Mouse (Mus musculus): ENCODE measurements at regions not wholly inside any gene's neighbourhood (a gene's known extent, or its start where the extent isn't known, plus 50 kb on each side); places are given as distances from the start of the nearest gene placed in this dataset.

DNA sequence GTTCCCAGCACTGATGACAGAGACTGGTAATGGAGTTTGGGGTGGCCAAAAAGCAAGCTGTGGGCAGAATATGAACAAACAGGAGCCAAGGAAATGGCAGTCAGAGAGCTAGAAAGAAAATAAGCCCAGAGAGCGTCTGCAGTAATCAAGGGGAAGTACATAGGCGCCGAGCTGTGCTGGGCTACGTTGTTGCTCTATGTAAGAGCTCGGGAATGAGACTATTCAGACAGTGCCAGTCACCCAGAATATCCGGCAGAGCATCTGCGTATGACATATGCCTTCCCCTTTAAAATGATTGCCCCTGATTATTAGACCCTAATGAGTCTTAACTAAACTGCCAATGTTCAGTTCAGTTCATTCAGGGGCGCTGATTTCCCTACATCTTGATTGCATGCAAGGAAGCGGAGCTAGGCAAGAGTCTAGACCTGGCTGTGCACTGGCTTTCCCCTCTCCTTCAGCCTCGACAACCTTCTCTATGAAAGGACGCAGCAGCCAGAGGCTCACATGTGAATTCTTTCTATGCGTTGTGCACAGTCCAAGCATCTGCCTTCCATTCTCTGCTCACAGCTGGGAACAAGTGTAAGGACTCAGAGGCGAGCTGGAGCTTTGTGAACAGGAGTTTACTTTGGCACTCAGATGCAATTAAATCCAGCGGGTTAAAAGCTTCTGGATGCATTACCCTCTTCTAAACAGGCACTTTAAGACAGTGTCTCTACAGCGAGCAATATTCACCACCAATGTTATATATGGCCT is 125.7 kb upstream of the Gdf10 start:
- DNase-seq = no peak

DNA sequence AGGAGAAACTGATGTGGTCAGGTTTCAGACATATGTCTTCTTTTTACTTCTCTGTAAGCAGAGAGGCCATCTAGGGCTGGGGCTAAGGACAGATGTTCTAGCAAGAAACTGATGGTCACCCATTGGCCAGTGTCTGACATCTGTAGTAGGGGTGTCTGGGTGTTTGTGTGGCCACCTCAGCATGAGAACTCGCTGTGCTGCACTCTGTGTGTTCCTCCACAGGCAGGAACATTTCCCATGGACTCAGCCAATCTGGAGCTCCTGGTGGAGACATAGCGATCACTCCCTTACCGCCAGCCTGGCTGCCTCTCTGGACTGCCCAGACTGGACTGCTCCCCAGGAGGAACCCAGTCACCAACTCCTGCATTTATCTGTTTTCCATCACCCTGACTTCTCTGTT is 119.1 kb upstream of the Gdf10 start:
- DNase-seq = no peak

DNA sequence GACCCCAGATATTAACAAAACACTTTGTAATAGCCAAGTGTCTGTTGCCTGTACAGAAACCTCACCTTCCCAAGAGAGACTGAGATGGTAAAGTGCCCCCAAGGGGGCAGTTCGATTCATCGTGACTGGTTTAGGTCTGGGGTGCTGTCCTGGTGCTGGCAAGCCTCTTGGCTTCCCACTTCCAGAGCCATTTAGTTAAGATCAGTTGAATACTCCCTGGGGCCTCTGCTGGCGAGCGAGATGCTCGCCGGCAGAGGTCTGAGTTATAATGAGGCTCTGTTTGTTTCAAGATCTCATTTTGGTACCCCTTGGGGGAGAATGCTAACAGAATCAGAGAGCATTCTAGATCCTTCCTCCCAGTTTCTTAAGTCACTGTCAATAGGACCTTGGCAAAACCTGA is 118.7 kb upstream of the Gdf10 start:
- no peak for DNase-seq

DNA sequence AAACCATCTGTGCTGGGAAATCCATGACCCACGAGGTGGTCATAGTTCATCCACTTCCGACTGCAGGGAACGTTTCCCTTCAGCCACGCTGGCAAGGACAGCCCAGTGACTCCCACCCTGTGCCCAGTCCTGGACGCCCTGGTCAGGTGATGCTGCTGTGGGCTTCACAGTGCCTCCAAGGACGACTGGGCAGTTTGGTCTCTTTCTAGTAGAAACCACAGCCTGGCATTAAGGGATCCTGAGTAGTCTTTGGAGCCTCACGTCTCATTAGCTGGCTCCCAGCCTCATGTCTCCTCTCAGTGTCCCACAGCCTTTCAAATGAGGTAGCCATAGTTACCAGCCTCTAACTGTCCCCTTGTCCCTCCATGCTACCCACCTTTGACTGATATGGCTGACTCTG is 116.2 kb upstream of the Gdf10 start:
- DNase-seq = no peak

DNA sequence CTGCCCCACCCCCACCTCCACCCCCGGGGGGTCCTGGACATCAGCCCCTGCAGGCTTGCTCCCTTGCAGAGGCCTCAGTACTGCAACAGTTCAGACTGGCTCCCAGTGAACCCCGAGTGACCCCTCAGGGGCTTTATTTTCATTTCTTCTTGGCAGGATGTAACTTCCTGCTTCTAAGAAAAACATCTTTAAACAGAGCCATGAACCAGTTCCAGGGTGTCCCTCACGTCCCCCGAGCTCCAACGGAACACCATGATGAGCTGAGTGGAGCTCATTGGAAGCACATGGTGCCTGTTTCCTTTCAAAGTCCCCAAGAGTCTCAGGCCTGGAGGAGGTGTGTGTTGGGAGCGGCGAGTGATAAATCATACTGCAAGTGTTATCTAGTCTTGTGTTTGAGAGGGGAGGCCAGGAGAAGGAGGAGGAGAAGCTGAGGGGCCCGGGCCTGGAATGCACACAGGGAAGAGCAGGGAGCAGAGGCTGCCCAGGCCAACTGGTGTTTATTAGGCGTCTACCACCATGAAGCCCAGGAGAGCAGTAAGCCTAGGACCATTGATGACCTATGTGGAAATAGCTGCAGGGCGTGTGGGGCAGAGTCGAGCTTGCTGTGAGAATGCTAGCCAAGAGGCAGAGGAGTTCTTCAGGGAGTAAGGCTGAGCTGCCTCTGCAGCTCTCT is 114.7 kb upstream of the Gdf10 start:
- DNase-seq = no peak

DNA sequence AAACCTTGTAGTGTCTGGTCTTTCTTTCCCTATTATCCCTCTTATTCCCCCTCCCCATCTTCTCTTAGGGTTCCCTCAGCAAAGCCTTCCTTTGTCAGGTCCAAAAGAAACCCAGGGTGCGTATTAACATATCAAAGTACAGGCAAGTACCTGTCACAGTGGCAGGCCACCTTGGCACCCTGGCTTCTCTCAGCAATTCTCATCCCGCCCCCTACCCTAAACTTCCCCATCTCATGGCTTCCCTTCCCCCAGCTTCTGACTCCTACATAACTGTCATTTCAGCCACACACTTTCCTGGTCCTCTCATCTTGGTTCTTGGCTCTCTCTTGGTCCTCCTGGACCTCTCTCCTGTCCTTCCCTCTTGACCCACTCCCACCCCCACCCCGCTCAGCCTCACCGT is 112.8 kb upstream of the Gdf10 start:
- DNase-seq = no peak

DNA sequence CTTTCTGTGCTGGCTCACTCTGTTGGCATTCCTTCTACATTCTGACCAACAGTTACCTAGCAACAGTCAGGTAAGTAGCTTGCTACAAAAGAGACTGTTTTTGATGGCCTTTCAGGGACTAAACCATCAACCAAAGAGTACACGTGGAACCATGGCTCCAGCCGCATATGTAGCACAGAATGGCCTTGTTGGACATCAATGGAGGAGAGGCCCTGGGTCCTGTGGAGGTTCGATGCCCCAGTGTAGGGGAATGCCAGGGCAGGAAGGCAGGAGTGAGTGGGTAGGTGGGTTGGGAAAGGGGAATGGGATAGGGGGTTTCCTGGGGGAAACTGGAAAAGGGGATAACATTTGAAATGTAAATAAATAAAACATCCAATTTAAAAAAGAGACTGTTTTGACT is 112.1 kb upstream of the Gdf10 start:
- no peak for DNase-seq

DNA sequence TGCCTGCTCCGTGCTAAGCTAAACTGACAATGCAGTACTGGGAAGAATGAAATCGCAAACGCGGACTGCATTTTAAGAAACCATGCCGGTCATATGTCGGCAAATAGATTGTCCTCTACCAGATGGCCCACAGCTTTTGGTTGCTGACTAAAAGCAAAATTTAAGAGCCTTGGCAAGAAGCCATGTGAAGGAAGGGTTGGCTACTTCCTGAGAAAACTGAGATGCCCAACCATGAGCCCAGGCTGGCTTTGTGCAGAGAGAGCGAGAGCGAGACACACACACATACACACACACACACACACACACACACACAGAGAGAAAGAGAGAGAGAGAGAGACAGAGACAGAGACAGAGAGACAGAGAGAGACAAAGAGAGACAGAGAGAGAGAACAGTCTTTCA is 111.1 kb upstream of the Gdf10 start:
- DNase-seq = peak; percentile 42 to 52

DNA sequence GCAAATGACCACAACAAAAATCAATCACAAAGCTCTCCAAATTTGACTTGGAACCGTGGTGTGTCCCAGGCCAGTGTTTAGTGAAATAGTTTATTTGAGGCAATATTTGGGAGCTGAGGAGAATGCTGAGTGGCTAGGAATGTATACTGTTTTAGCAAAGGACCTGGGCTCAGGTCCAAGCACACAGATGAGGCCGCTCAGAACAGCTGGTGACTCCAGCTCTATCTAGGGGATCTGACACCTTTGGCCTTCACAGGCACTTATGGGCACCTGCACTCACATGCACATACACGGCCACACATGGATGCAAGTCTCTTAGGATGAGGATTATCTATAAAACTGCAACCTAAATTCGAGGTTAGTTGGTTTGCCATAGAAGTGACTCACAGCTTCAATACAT is 110.6 kb upstream of the Gdf10 start:
- no peak for DNase-seq

DNA sequence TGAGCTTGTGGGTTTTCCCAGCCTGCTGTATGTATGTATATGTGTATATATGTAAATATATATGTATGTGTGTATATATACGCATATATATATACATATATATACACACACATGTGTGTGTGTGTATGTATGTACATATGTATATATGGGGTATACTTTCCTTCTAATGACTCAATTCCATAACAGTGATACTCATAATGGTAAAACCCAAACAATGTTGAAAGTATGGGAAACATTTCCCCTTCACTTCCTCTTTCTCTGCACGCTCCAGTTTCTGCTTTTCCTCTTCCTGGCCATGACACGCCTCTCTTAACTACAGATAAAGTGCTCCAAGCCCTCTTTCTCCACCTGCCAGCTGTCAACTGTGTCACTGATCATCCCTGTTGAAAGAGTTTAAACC is 110.1 kb upstream of the Gdf10 start:
- no peak for DNase-seq

DNA sequence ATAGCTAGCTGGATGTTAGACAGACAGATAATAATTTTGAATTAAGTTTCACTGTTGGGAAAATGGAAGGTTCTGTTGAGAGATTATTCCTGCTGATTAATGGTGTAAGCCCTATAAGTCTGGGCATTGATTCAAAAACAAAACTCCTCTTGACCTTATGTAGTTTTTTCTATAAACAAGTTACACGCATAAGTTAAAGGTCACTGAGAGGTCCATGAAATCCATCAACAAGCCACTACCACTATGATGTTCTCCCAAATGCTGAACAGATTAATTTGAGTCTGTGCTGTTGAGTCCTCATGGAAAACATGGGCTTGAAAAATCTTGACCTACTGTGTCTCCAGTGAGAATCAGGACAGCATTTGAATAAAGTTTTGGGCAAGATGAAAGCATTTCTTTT is 109.3 kb upstream of the Gdf10 start:
- DNase-seq = no peak

DNA sequence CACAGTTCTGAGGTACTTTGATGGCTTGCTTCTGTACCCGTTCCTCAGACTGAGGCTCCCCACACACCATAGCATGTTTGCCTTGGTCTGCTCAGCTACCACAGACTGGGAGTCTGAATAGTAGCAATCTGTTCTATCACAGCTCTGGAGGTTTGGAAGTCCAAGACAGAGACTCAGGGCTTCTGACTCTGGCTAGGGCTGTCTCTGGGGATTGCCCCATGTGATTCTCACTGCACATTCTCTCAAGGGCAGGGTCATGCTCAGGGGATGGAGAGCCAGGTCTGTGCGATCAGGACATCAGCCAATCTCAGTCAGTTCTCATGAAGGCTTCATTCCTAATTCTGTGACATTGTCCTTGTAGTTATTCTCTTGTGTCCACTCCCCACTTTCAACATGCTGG is 108.8 kb upstream of the Gdf10 start:
- no peak for DNase-seq

DNA sequence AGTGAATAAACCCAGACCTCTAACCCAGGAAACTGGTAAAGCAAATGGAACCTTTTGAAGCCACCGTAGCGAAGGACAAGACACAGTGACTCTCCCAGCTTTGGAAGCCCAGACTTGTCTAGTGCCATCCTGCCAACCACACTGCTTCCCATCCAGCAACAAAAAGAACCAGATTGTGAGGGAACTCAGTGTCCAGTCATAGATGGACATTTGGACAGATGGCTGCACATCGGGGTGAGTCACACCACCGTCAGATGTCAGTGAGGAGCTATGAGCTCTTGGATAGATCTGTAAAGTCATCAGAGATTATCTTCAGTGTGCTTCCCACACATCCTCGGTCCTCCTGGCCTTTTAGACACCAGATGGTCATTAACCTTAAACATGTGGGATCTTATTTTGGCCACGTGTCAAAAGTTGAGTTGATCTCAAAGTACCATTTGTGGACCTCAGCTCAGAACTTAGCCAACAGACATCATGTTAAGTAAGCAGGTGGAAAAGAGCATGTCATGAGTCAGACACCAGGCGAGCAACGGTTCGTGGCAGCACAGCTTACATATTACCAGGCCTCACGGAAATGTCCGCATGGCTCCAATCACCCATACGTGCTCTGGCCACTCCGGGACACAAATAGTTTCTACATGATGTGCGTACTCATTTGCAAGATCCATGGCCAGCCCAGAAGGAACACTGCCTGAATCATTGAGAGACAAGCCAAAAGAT is 102.7 kb upstream of the Gdf10 start:
- DNase-seq = peak; percentile 23 to 32

DNA sequence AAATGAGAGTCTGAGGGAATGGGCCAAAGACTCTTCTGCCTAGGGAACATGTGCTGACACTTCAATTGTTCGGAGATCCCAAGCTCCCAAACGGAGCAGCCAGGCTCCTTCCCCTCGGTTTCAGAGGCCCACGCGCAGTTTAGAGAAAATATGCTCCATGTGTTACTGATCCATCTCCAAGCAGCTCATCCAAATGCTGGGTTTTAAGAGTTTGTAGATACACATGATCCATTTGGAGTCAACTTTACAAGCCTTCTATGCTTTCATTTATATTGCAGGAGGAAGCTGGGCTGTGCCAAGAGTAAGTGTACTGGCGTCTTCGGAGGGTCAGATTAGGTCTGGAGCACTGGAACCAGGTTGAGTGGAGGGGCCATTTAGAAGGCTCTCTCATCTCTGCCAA is 102.0 kb upstream of the Gdf10 start:
- no peak for DNase-seq

DNA sequence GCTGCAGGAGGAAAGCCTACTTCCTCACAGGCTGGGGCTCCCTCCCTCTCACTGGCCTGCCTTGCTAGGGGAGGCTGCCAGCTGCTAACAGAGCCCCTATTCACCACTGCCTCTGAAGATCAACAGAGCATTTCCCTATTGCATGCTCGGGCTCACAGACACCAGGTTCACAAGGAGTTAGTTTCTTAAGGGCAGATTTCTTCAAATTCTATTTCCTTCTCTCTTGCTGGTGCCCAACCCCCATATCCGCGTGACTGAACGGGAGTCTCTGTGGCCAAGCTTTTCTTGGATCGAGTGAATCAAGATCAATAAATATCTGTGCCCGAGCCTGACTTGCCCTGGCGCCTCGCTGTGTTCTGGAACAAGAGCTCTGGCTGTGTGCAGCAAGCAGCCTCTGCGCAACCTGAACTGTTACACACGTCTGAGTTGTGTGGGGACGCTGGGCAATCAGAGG is 98.9 kb upstream of the Gdf10 start:
- DNase-seq = peak; percentile 38 to 50

DNA sequence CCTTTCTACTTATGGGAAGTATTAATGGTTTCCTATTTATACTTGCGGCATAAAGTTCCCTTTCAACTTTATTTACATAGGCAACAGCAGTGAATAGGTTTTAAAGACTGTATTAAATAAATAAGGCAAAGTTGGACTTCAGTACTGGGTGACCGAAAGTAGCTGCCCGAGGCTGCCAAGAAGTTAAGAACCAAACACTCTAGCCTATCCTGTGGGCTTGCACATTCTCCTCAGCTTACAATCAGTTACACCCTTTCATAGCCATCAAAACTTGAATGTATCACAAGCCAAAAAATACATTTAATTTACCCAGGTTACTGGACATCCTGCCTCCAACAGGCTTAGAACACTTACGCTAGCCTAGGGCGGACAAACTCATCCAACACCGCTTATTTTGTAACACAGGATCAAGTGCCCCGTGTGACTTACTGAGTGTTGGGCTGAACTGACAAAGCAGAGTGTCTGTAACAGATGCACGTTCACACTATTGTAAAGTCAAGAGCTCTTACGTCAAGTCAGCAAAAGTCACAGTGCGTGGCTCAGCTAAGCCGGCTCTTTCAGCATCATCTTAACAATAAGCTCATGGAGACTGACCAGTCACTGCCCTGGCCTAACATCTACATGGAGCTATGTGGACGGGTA is 97.3 kb upstream of the Gdf10 start:
- DNase-seq = no peak

DNA sequence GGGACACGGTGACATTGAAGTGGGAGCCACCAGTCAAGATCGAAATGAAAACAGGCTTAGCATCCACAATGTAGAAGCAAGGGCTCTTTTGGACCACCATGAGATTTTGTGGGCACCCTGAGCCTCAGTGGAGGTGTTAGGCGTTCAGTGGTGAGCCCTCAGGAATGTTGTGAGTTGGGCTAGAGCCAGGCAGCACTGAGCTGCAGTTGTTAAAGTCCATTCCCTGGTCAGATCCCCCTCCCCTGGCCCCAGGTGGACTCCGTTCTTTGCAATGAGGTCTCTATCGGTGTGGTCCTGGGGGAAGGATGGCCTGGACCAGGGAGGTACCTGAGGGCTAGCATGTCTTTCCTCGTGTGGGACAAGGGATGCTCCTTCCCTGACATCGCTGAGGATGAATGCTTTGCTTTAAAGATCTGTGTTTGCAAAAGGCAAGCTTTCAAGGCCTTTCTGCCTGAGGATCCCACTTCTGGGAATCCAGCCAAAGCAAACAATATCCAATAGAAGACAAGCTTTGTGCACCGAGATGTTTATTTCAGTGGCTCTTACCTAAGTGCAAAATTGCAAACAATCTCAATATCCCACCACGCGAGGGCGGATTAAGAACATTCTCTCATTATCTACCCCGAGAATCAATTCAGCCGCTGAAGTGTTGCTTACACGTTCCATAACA is 90.6 kb upstream of the Gdf10 start:
- DNase-seq = no peak

DNA sequence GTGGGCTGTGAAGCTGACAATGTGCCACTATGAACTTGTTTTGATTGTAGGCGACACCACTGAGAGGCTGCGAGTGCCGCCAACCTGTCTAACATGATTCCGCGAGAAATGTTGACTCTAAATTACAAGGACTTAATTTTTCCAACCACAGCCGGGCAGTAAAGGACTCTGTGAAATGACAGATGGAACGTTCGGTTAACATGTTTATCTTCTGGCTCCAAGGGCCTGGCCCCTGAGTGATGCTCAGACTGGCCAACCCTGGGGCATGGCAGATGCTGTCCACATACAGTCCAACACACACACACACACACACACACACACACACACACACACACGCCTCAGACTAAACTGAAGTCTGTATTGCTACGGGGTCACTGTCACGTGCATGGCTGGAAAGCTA is 87.0 kb upstream of the Gdf10 start:
- DNase-seq = peak; percentile 68 to 77

DNA sequence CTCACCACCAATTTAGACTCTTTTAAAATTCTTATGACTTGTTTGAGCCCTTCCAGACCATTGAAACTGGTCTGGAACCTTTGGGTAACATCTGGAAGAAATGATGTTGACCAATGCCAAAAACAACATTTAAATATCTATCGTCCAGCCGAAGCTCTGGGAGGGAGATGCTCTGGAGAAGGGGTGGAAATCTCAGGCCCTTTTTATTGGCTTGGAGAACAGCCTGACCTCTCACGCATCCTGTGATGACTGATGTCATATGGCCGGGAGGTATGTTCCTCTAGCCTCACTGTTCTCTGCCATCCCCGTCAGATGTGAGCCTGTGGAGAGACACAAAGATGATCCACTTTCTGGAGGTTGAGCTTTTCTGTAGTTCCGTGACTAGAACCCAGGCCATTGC is 81.6 kb upstream of the Gdf10 start:
- no peak for DNase-seq

DNA sequence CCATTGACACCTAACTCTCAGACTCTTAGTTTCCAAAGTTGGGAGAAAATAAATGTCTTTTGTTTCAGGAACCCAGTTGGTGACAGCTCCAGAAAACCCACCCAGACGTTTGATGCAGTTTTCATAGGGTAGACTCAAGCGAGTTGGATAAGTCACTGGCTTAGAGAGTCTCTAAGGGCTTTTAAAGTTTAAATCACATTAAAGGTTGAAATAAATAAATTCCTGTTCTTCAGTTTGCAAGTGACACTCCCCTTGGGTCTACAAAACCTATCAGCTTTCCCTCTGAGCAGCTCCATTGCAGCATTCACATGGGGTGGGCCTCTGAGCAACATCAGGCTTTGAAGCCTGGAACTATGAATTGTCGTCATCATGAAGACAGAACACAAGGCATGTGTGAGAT is 69.9 kb upstream of the Gdf10 start:
- DNase-seq = no peak

DNA sequence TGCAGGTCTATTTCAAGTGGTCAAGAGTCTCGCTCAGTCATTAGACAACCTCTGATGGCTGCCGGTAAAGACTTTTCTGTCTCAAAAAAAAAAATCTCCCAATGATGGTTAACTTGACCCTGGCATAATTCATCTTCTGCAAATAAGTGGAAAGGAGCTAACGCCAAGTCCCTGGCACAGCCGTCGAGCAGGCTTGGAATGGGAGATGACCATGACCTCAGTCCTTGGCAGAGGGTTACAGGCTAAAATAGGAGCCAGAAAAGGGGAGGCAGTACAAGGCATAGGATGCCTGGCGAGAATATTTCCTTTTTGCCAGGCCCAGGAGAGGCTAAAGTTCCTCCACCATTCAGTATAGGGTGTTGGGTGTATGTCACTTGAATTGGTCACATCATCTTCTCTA is 69.2 kb upstream of the Gdf10 start:
- DNase-seq = peak; percentile 73 to 78

DNA sequence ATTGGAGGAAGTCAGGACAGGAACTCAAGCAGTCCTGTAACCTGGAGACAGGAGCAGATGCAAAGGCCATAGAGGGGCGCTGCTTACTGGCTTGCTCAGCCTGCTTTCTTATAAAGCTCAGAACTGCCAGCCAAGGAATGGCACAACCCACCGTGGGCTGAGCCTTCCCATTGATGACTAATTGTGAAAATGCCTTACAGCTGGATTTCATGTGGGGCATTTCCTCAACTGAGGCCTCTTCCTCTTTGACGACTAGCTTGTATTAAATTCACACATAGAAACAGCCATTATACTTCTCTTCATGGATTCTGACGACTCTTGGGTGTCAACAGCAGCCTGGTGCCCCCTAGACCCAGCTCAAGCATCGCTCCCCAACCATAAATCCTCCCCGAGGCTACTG is 66.4 kb upstream of the Gdf10 start:
- no peak for DNase-seq

DNA sequence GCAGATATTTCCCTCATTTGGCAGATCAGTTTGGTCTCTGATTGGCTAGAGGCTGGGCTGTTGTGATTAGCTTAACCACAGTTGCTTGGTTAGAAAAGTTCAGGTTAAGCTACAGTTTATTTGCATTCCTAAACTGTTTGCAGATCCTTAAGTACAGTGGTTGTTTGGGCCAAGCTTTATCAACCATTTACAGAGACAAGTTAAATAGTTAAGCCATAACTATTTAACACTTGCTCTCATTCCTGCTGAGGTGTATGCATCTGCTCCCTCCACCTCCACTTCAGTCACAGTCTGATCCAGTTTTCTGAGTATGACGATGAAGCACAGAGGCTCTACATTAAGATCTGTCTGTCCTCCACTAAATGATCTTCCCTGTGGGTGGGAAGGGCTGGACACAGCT is 58.6 kb upstream of the Gdf10 start:
- DNase-seq = no peak

All from cerebellum, postnatal 10 days (tissue).